Mouse (Mus musculus) C2C12 (cell line): ENCODE data around the gene Arhgap1.

ENCODE experiments used
- CTCF ChIP-seq: IDR thresholded peaks from one replicate; pipeline ENCODE4 v1.5.1; 2011; ENCODE audit not compliant: control insufficient read depth, insufficient read depth, insufficient read length
- FOSL1 ChIP-seq: IDR thresholded peaks from one replicate; pipeline ENCODE4 v1.8.0; 2011; ENCODE audit warnings: mild to moderate bottlenecking, low read length; ENCODE audit not compliant: poor library complexity, insufficient read depth, severe bottlenecking
- MAX ChIP-seq: IDR thresholded peaks from one replicate; pipeline ENCODE4 v1.6.1; 2011; ENCODE audit warnings: mild to moderate bottlenecking, control low read depth

DNA sequence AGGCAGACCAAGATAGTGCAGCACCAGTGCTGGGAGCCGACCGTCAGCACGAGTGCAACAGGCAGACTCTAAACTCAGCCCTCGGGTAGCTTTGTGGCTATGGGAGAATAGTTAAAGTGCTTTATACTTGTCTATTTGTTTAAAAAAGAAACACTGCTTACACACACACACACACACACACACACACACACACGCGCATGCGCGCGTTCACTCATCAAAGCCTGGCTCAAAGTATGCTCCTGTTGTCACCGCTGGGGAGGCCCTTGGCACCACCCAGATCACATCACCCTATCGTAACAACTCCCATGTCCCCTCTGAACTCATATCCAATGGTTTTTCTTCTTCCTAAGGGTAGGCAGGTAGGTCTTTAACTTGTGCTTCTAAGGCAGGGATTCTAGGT lies 5.6 kb upstream of the Arhgap1 start:
- TF ChIP-seq CTCF (no peak), MAX (no peak), FOSL1 (no peak)
